Mouse (Mus musculus): ENCODE data around the gene Lyar.
A peak's percentile ranks its signal among the peaks of the same experiment; 100 is the strongest.

Gene Lyar

GRCm38 (mm10) chr5:38220328-38220912, at the start of gene Lyar, which contains the start of gene Zbtb49:
Gene Lyar, plus strand, starts transcription at chr5:38220470.
Gene Zbtb49, minus strand, starts transcription at chr5:38220457.
- peak; percentile 97 for DNase-seq (ENCODE audit: low spot score)

DNA sequence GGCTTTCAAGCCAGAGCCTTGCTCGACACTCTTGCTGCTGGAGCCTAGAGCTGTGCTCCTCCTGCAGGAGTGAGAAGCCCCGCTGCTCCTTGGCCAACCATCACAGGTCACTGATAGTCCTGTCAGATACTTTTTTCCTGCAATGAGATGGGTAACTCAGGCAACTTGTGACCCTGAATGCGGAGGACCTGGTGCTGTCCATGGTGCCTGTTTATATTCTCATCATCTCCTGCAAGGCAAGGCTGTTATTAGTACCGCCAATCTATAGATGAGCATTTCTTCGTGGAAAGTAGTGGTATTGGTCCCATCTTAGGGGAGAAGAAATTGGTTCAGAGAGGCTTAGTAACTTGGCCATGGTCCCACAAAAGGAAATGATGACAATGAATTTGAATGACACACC, 46.5 kb upstream of the Lyar start:
- DNase-seq (ENCODE audit: low spot score) = no peak

DNA sequence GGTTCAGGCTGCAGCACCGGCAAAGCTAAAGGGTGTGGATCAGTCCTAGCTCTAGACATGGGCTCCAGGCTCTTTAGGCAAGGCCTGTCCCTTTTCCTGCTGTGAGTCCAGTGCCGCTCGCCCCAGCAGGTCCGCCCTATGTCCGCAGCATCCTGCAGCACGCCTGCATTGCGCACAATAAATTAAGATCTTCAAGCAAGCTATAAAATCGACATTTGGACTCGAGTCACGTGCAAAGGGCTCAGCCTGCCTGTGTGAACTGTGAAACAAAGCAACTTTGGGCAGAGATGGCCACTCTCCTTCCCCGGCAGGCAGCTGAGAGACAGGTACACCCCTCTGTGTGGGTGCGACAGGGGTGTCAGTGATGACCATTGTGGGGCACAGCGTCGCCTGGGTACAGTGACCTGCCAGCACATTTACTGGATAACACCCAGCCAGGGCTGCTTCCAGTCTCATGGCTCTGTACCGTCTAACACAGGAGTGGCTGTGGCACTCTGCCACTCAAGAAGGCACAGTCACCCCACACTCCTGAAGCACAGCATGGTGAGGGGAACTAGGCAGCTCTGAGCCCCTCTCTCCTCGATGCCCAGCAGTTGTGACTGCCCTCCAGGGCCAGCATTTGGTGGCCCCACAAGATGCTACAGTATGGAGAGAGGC, 45.9 kb upstream of the Lyar start:
- DNase-seq (ENCODE audit: low spot score) = no peak

GRCm38 (mm10) chr5:38184688-38185285, 35.5 kb upstream of the Lyar start:
- DNase-seq (ENCODE audit: low spot score) = no peak

GRCm38 (mm10) chr5:38187006-38187405, 33.3 kb upstream of the Lyar start:
- DNase-seq (ENCODE audit: low spot score) = no peak

GRCm38 (mm10) chr5:38190907-38191306, 29.4 kb upstream of the Lyar start:
- no peak for DNase-seq (ENCODE audit: low spot score)

GRCm38 (mm10) chr5:38194946-38195345, 25.3 kb upstream of the Lyar start:
- DNase-seq (ENCODE audit: low spot score) = no peak

GRCm38 (mm10) chr5:38195941-38196340, 24.3 kb upstream of the Lyar start:
- no peak for DNase-seq (ENCODE audit: low spot score)

DNA sequence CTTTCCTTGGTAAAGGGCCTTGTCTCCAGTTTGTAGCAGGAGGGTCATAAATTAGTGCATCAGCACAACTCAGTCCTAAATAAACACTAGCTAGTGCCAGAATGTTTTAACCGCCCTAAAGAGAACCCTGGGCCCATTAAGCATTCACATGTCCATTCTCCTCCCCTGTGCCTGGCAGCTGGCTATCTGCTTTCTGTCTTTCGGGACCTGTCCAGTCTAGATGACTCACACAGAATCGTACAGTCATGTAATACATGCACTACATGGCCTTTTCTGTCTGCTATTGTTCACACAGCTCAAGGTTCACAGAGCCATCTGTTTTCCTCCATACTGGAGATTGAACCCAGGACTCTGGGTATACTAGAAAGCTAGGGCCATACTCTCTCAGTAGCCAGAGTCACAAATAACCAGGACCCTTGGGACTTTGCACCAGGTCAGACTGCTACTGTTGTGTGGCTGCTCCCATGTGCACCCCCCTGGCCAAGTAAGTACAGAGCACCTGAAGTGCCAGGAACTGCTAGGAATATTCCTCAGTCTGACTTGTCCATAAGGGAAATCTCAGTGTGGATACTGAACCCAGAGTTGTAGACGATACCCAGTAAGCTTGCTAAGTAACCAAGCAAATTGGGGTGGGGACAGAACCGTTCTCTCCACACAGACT, 23.3 kb upstream of the Lyar start:
- DNase-seq (ENCODE audit: low spot score) = no peak

DNA sequence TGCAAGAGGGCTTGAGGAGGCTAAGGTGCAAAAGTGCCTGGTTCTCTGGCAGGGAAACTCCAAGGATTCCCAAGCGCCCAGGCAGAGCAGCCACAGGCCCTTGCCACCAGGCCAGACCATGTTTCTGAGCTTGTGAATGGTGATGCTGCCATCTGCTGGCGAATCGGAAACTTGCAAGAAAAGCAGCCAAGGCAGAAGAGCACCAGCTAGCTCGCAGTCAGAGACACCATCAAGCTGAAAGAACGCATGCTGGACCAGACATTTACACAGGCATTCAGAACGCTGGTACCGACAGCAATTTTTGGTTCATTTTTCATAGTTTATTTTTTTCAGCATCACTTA, 22.8 kb upstream of the Lyar start:
- DNase-seq (ENCODE audit: low spot score) = peak; percentile 89

- DNase-seq (ENCODE audit: low spot score) = no peak
Observed at GRCm38 (mm10) chr5:38199686-38200085, 20.6 kb upstream of the Lyar start.

- no peak for DNase-seq (ENCODE audit: low spot score)
Observed at GRCm38 (mm10) chr5:38205303-38205726, 15.0 kb upstream of the Lyar start.

DNA sequence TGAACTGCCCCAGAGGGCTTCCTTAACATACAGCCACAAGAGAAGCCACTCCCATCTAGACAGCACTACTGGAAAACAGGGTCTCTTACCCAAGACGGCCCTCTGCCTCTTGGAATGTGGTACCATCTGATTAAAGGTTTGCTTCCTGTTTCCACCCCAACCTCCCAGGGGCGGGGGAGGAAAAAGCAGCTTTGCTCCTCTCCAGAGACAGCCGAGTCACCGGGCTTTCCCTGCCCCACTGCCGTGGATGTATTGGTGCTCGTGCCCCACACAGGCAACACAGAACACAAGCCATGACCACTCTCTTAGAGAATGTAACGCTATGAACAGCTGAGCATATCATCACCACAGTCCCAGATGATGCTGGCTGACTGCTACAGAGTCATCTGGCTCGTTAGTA, 11.3 kb upstream of the Lyar start:
- DNase-seq (ENCODE audit: low spot score) = no peak

- no peak for DNase-seq (ENCODE audit: low spot score)
Observed at GRCm38 (mm10) chr5:38211691-38212090, 8.6 kb upstream of the Lyar start.

GRCm38 (mm10) chr5:38213009-38213408, 7.3 kb upstream of the Lyar start:
- no peak for DNase-seq (ENCODE audit: low spot score)

GRCm38 (mm10) chr5:38219771-38220307, 431 bp upstream of the Lyar start:
- DNase-seq (ENCODE audit: low spot score) = no peak

DNA sequence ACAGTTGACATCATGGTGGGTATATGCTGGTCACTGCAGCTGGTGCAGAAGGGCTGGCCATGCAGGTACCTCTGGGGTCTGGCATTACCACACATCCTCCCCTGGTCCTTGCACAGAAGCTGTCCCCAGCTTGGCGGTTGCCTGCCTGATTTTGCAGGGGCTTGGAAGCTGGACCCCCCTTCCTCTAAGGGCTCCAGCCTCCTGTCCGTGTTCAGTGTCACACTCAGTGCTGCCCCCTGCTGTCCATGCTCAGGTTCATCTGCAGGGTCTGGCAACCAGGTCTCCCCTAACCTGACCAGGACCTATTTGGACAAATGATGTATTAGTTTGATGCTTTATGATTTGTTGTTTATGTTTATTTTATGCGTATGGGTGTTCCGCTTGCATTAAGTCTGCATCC, 15.2 kb downstream of the Lyar start:
- DNase-seq (ENCODE audit: low spot score) = peak; percentile 81

GRCm38 (mm10) chr5:38236627-38237026, 16.4 kb downstream of the Lyar start:
- peak; percentile 35 for DNase-seq (ENCODE audit: low spot score)

- DNase-seq (ENCODE audit: low spot score) = no peak
Observed at GRCm38 (mm10) chr5:38240727-38241472, 20.6 kb downstream of the Lyar start.

GRCm38 (mm10) chr5:38241473-38241834, 21.2 kb downstream of the Lyar start:
- DNase-seq (ENCODE audit: low spot score) = peak; percentile 39

DNA sequence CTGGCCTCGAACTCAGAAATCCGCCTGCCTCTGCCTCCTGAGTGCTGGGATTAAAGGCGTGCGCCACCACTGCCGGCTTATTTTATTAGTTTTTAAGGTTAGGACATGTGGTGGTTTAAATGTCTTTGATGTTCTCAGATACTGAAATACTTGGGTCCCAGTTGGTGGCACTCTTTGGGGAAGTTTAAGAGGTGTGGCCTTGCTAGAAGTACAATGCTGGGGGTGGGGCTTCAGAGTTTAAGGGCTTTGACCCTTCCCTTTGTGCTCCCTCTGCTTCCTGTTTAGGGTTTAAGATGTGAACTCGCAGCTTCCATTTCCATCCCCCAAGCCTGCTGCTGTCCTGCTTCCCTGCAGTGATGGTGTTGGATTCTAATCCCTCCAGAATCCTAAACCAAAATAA, 21.7 kb downstream of the Lyar start:
- DNase-seq (ENCODE audit: low spot score) = peak; percentile 22

DNA sequence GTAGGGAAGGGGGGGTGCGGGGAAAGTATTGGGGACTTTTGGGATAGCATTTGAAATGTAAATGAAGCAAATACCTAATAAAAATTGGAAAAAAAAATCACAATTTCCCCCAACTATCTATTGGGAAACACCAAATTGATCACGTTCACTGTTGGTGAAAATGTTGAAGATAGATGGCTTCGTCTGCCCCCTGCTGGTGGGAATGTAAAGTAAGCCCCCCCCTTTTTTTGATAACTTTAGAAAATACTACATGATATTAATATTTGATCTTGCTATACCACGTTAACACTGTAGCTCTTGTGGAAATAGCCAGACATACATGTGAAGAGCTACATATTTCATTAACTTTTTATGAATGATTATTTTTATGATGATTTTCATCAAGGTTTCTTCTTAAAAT, 34.9 kb downstream of the Lyar start:
- peak; percentile 30 for DNase-seq (ENCODE audit: low spot score)
